Mouse (Mus musculus): Measurements from ENCODE around the gene Nphp4.

GRCm38 (mm10) chr4:152477106-152477465, 580 bp downstream of the Nphp4 start:
- TF ChIP-seq POLR2A (IDR thresholded peaks at IDR 0.05; ENCODE audit: insufficient read length, low read depth) (no peak), MYOD1 (IDR thresholded peaks at IDR 0.05; ENCODE audit: control insufficient read depth in 1 of 3, insufficient read length in 2 of 3, low read depth in 2 of 3) (no peak), USF1 (IDR thresholded peaks at IDR 0.05; ENCODE audit: low read depth) (no peak), MAX (IDR thresholded peaks at IDR 0.05; ENCODE audit: low read depth) (no peak), TCF12 (IDR thresholded peaks at IDR 0.05; ENCODE audit: insufficient read depth, poor library complexity, severe bottlenecking) (no peak), E2F4 (IDR thresholded peaks at IDR 0.05; ENCODE audit: insufficient read depth) (no peak)

All from myocyte (in vitro differentiated cells).